Mouse (Mus musculus) thymus, adult 18-20 months (tissue): ENCODE data around the gene Ccdc163.
A peak's percentile ranks its signal among the peaks of the same experiment; 100 is the strongest.

Source experiments
- DNase-seq, 2 experiments: peaks; one replicate each; pipeline ENCODE4 v3.0.0; 2022; ENCODE audit warnings: mixed read lengths in 2 of 2

Ccdc163 gene

DNA sequence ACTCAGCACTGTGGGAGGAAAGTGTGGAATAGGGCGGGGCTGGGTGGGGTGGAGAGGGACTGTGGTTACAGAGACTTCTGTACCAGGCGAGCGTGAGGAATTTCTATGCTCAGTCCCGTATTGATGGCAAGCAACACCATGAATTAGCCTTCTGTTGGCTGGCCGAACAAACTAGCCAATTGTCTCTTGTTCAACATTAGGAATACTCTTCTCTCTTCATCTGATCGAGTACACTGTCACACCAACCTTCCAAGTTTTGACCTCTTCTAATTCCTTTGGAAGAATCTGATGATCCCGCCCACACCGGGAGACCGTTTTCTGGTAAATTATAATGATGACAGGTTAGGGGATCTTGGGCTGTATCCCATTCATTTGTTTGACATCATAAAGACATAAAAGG lies 643 bp upstream of the Ccdc163 start:
- DNase-seq: no peak

- DNase-seq: peak in 1 of 2 experiments; percentile 13
Observed at GRCm38 (mm10) chr4:116708791-116709390, 582 bp downstream of the Ccdc163 start.

DNA sequence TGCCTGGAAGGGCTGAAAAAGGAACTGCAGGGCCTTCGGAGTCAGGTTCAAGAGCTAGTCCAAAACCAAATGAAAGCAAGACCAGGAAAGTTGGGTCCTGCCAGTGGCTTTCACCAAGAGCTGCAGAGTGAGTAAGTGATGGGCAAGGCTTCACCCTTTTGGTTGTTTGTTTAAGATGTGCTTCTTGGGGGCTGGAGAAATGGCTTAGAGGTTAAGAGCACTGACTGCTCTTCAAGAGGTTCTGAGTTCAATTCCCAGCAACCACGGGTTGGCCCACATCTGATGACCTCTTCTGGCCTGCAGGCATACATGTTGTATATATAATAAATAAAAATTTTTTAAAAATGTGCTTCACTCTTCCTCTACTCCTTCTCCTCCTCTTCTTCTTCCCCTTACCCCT lies 1.8 kb downstream of the Ccdc163 start:
- DNase-seq: no peak

DNA sequence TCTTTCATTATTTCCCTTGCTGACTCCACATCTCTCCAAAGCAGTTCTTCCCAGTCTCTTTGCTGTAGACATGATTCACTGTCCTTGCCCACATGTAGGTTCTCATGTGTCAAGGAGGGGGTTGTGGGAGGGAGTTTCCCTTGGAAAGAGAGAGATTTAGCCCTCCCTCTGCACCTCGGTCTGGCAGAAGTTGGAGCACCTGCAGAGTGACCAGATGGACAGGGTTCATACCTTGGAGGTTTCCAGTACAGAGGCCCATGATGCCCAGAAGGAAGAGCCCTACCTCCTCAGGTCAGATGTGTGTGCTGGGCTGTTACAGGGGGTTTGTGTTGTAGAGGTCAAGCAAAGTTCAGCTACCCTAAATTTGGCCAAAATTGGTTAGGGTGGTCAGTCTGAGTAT lies 4.2 kb downstream of the Ccdc163 start:
- DNase-seq: no peak

DNA sequence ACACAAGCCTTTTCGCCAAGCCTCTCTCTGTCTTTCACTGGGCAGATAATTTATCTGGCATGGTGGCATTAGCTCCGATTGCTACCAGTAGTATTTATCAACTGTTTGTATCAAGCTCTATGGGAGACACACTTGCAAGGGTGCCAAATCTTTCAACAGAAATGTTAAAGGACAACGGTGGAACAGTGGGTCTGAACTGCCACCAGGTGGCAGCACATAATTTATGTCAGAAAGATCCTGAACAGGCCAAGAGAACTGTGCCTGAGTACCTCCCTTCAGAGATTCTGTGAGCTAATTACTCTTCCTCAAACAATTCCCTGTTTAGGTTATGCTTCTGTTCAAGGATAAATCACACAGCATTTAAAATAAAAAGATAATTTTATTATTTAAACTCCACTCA lies 11.1 kb downstream of the Ccdc163 start:
- peak; percentile 11 to 32 for DNase-seq

GRCm38 (mm10) chr4:116720343-116721097 lies 12.2 kb downstream of the Ccdc163 start, which contains the start of gene Tesk2:
TSS of gene Tesk2 (plus strand) at chr4:116720948.
- DNase-seq: peak; percentile 86 to 94

DNA sequence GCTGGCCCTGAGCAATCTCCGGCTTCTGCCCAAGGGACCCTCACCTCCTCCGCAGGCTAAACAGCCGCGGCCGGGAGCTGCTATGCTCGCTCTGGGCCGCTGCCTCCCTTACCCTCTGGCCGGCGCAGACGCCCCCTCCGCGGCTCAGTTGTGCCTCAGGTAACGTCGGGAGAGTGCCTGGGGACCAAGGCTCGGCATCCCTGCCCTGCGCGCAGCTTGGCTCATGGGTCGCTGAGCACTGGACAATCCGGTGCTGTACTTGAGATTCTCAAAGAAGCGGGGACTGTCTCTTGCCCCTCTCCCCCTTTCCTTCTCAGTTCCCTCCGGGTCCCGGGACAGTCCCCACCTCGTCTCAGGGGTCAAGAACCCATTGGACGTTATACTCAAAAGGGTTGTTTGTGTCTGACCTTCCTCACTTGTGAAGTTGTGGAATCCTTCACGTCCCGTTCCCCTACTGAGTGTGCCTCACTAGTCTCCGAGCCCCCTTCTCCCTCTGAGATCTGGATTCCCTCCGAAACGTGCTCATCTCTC lies 12.9 kb downstream of the Ccdc163 start:
- no peak for DNase-seq

- DNase-seq: no peak
Observed at GRCm38 (mm10) chr4:116722230-116722629, 13.9 kb downstream of the Ccdc163 start.

DNA sequence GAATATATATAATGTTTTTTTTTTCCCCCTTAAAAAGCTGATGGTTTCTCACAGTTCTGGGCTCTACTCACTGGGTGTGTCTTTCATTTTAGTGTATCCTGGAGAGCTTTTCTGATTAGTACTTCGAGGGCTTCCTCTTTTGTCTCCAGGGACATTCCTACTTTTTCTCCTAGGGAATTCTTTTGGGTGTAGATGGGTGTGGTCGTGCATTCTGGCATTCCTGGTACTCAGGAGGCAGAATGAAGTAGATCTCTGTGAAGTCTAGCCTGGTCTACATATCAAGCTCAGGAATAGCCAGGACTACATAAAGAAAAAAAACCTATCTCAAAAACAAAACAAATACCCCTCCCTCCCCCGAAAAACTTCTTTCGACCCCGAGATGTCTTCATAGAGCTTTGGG lies 17.1 kb downstream of the Ccdc163 start:
- no peak for DNase-seq

DNA sequence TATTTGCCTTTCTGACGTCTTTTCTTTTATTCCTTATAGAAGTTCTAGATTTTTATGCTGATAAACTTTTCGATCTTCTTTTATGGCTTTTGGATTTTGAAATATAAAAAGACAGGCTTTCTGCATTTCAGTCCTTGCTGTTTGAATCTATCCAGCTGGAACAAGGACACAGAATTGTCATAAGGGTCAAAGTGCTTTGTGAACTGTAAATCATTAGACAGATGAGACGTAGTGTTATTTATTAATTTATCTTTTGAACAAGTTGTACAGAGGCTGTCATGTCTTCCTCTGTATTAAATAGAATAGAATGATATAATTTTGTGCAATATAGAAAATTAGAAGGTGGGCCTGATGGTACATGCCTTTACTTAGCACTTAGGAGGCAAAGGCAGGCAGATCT lies 19.1 kb downstream of the Ccdc163 start:
- no peak for DNase-seq

DNA sequence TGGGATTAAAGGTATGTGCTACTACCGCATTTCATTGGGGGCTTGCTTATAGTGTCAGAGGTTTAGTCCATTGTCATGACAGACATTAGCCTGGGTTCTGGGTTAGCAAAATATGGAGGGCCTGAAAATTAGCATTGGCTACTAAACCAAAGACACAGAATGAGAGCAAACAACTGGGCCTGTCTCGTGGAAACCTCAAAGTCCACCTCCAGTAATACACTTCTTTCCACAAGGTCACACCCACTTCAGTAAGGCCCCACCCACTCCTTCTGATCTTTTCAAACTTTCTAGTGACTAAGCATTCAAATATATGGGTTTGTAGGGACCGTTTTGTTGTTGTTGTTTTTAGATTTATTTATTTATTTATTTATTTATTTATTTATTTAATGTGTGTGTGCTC lies 21.2 kb downstream of the Ccdc163 start:
- no peak for DNase-seq

DNA sequence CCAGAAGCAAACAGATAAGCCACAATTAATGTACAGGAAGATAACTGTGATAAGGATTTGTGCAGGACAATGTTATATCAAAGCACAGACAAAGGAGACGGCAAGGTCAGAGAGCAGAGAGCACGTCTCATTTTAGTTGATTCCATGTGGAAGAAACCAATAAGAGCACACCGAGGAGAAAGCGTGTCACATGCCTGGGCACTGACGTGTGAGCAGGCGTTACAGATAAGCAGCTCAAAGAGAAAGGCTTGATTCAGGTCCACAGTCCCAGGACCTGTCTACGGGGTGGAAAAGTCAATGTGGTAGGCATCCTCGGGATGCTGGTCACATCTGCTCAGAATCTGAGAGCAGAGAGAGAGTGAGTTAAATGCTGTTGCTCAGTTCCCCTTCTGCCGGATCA lies 22.8 kb downstream of the Ccdc163 start:
- DNase-seq: no peak

- DNase-seq: no peak
Observed at GRCm38 (mm10) chr4:116732355-116732754, 24.0 kb downstream of the Ccdc163 start.

GRCm38 (mm10) chr4:116734996-116735395 lies 26.7 kb downstream of the Ccdc163 start:
- no peak for DNase-seq

DNA sequence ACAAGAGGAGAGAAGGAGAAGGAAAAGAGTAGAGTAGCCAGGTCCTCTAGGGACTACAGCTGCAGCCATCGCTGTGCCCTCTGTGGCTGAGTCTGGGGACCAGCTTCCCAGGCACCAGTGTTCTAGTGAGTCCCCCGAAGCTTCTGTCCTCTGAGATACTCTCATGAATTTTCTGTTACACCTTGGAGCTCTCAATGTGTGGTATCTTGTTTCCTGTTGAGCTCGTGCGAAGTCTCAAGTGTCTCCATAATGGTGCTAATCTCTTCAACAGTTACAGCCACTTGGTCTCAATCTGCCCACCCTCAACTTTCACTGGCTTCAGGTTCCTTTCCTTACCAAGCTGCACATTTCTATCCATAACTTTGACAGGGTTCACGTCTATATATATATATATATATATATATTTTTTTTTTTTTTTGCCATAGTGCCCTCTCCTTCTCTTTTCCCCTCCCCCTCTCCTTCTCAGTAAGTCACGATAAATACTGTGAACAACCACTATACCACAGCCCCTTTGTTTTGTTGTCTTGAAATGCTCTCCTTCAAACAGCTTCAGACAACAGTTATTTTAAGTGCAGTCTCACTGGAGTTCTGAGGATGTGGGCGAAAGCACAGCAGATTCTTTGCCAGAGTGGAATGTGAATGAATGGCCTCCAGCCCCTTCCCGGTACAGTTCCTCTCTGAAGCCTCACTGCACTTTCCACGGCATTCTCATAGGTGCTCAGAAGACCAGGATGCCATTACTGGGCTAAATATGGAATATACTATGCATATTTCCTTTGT lies 30.9 kb downstream of the Ccdc163 start:
- DNase-seq: no peak

DNA sequence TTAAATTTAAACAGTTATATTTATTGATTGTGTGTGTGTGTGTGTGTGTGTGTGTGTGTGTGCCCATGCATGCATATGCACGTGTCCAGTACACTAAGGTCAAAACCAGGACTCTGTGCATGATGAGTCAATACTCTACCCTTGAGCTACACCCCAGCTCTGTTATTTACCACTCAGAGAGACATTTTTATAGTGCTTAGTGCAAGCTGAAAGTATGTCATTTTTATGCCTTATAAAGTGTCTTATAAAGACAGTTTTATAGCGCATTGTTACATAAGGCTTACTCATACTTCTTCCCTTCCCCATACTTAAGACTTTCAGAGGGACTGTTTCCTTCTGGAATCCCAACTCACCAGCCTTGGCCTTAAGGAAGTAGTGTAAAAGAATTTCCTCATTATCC lies 41.4 kb downstream of the Ccdc163 start:
- DNase-seq: no peak

DNA sequence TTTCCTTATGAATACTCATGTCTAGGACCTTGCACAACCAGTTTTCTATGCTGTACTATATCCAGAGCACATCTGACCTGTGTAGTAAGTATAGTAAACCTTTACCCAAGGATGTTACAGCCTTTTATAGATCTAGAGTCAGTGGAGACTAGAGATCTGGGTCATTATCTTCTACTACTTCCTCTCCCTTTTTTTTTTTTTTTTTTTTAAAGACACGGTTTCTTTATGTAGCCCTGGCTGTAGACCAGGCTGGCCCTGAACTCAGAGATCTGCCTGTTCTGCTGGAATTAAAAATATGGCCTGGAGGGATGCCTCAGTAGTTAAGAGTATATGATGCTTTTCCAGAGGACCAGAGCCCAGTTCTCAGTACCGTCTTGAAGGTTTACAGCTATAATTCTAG lies 53.6 kb downstream of the Ccdc163 start:
- DNase-seq: no peak

- no peak for DNase-seq
Observed at GRCm38 (mm10) chr4:116764001-116764400, 55.7 kb downstream of the Ccdc163 start.

DNA sequence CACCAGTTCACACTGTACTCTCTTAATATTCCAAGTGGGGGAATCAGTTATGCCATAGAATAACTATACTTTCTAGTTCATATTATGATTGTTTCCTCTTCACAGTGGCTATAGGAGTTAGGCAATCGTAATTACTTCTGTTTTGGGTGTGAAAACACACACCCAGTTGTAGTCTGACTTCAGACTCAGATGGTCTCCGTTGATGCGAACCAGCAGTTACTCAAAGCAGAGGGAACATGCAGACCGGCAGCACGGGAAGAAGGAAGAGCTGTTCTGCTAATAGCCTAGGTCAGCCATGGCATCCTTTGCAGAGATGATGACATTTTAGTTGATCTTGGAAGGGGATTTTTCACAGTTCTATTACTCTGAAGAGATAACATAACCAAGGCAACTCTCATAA lies 60.2 kb downstream of the Ccdc163 start:
- DNase-seq: no peak

- DNase-seq: no peak
Observed at GRCm38 (mm10) chr4:116769060-116769459, 60.8 kb downstream of the Ccdc163 start.

- no peak for DNase-seq
Observed at GRCm38 (mm10) chr4:116776391-116776790, 68.1 kb downstream of the Ccdc163 start.

DNA sequence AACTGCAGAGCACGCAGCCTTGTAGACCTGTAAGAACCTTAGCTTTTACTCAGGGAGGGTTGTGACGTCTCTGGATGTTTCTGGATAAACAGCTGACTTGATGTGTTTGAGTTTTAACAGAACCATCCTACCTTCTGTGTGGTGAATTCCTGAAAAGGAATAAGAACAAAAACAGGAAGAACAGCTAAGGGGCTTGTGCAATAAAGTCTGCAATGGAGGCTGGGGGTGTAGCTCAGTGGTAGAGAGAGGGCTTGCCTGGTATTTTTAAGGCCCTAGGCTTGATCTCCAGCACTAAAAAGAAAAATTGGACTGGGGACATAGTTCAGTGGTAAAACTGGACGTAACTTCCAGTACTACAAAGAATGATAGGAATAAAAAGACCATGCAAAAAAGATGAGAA lies 68.8 kb downstream of the Ccdc163 start:
- no peak for DNase-seq

- no peak for DNase-seq
Observed at GRCm38 (mm10) chr4:116780541-116780940, 72.2 kb downstream of the Ccdc163 start.

DNA sequence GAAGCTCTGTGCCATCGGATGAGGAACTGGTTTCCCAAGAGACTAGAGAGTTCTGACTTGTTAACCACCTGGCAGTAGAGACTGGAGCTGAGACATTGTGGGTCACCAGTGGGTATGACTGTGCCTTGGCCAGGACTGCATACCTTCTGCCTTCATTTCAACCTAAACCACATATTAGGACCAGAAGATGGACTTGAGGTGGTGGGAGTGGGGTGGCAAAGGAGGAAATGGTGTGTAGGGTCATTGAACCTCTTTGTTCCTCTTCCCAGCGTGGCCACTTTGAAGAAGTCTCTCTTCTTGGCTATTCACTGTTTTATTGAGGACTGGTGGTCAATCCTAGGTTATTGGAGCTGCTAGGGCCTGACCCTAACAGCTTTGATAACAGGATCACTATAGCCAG lies 73.1 kb downstream of the Ccdc163 start:
- DNase-seq: no peak
